25 mouse cellular contexts compared by ENCODE assay signal in genomic region chr2:84252076-84252475, GRCm38 (mm10).
DNase-seq lines count a peak whose midpoint lies in the region; ATAC-seq and TF ChIP-seq lines count a peak whose summit lies in the region.
"Had no signal": no experiment of that assay in that cellular context is flagged by ENCODE, and none has a peak within 500 bp of the region (broad histone marks: within the 10 kb centered on the region; RNA-seq: fewer than 3 reads in every experiment).

No protein-coding gene starts in this region.

- H3K79me2 ChIP-seq in MEL (ENCODE audit: control insufficient read depth, insufficient read depth, low read length, poor library complexity) = no peaks in the 10 kb centered on the region

- no peaks in the 10 kb centered on the region for H3K36me3 ChIP-seq in MEL (ENCODE audit: control insufficient read depth in 1 of 2, insufficient read depth in 2 of 2, low read length in 2 of 2)
- H3K36me3 ChIP-seq in forebrain, embryonic 10.5 days (replicated peaks) = no peaks in the 10 kb centered on the region
- no peaks in the 10 kb centered on the region for H3K36me3 ChIP-seq in embryonic facial prominence, embryonic 10.5 days (replicated peaks)
- no peaks in the 10 kb centered on the region for H3K36me3 ChIP-seq in midbrain, embryonic 15.5 days (replicated peaks)
- H3K36me3 ChIP-seq: embryonic facial prominence, embryonic 12.5 days; forebrain, embryonic 12.5 days; G1E had no signal

- no peaks in the 10 kb centered on the region for H3K4me1 ChIP-seq in MEL (ENCODE audit: control insufficient read depth in 1 of 2, insufficient read depth in 2 of 2, low read length in 2 of 2)
- H3K4me1 ChIP-seq in forebrain, embryonic 10.5 days = no peaks in the 10 kb centered on the region
- H3K4me1 ChIP-seq in embryonic facial prominence, embryonic 10.5 days = no peaks in the 10 kb centered on the region
- no peaks in the 10 kb centered on the region for H3K4me1 ChIP-seq in midbrain, embryonic 15.5 days
- H3K4me1 ChIP-seq: embryonic facial prominence, embryonic 12.5 days; forebrain, embryonic 12.5 days had no signal

- no peak for TF ChIP-seq POLR2A in MEL (IDR thresholded peaks at IDR 0.05; ENCODE audit: control insufficient read depth in 1 of 2, insufficient read depth in 1 of 2, low read depth in 1 of 2, low read length in 2 of 2, poor library complexity in 1 of 2)

- WGBS in forebrain, embryonic 10.5 days = 91% methylated on average over 1 of the region's 1 CpGs
- WGBS in embryonic facial prominence, embryonic 10.5 days = 92% methylated on average over 1 of the region's 1 CpGs
- WGBS in midbrain, embryonic 15.5 days = 92% methylated on average over 1 of the region's 1 CpGs

- no peak overlapping the region for H3K4me2 ChIP-seq in midbrain, embryonic 15.5 days
- H3K4me2 ChIP-seq: embryonic facial prominence, embryonic 12.5 days; forebrain, embryonic 12.5 days had no signal

- peak; percentile 76 for ATAC-seq in granulocyte monocyte progenitor cell, adult 5-6 weeks (replicated peaks; ENCODE audit: poor library complexity, severe bottlenecking)
- ATAC-seq in megakaryocyte, adult 5-6 weeks (ENCODE audit: poor library complexity, severe bottlenecking) = peak; percentile 79
- no peak for ATAC-seq in midbrain, embryonic 15.5 days (replicated peaks)
- ATAC-seq: CD4-positive, CD25-positive, alpha-beta regulatory T cell, adult 4 months; forebrain, embryonic 14.5 days; forebrain, embryonic 16.5 days had no signal

- TF ChIP-seq EP300 in MEL (IDR thresholded peaks at IDR 0.05; ENCODE audit: low read depth in 1 of 2, low read length in 2 of 2) = no peak

- H3K27ac ChIP-seq in MEL (ENCODE audit: control insufficient read depth, low read depth, low read length) = no peak overlapping the region
- H3K27ac ChIP-seq in forebrain, embryonic 10.5 days = no peak overlapping the region
- no peak overlapping the region for H3K27ac ChIP-seq in embryonic facial prominence, embryonic 10.5 days (replicated peaks)
- H3K27ac ChIP-seq in midbrain, embryonic 15.5 days = no peak overlapping the region
- H3K27ac ChIP-seq: embryonic facial prominence, embryonic 12.5 days; forebrain, embryonic 12.5 days had no signal

- no peaks in the 10 kb centered on the region for H3K27me3 ChIP-seq in MEL (ENCODE audit: control insufficient read depth in 1 of 2, insufficient read depth in 2 of 2, low read length in 2 of 2)
- no peaks in the 10 kb centered on the region for H3K27me3 ChIP-seq in forebrain, embryonic 10.5 days (ENCODE audit: poor library complexity, severe bottlenecking)
- no peaks in the 10 kb centered on the region for H3K27me3 ChIP-seq in embryonic facial prominence, embryonic 10.5 days (replicated peaks; ENCODE audit: low read depth, poor library complexity, severe bottlenecking)
- no peaks in the 10 kb centered on the region for H3K27me3 ChIP-seq in midbrain, embryonic 15.5 days (replicated peaks)
- H3K27me3 ChIP-seq: CH12.LX; embryonic facial prominence, embryonic 12.5 days; forebrain, embryonic 12.5 days had no signal

- no peak for TF ChIP-seq RAD21 in MEL (IDR thresholded peaks at IDR 0.05; ENCODE audit: low read depth, low read length)

- peak; percentile 35 for DNase-seq in 416B (ENCODE audit: low read depth)
- DNase-seq in MEL (ENCODE audit: low read depth, low spot score) = peak; percentile 3
- no peak for DNase-seq in forebrain, embryonic 10.5 days (ENCODE audit: extremely low spot score, low spot score)
- DNase-seq in adrenal gland, postnatal 14 days = no peak
- no peak for DNase-seq in embryonic facial prominence, embryonic 10.5 days (ENCODE audit: low spot score)
- DNase-seq: adrenal gland, adult 2 months; adrenal gland, postnatal 10 days; adrenal gland, postnatal 36 days; B cell, adult 2 months; cerebellum, adult 11-12 months; cerebellum, adult 2 months; cerebellum, adult 9-10 months; cerebellum, postnatal 10 days; cerebellum, postnatal 25 days; embryo, embryonic 11 days had no signal

- no peaks in the 10 kb centered on the region for H3K9me3 ChIP-seq in MEL (replicated peaks; ENCODE audit: insufficient read depth, low read length)
- H3K9me3 ChIP-seq in forebrain, embryonic 10.5 days = no peaks in the 10 kb centered on the region
- no peaks in the 10 kb centered on the region for H3K9me3 ChIP-seq in embryonic facial prominence, embryonic 10.5 days
- H3K9me3 ChIP-seq in midbrain, embryonic 15.5 days = no peaks in the 10 kb centered on the region
- H3K9me3 ChIP-seq: embryonic facial prominence, embryonic 12.5 days; forebrain, embryonic 12.5 days; G1E had no signal

- TF ChIP-seq CTCF in MEL (IDR thresholded peaks at IDR 0.05 in 2 of 3, conservative IDR thresholded peaks at IDR 0.05 in 1 of 3; ENCODE audit: control insufficient read depth in 1 of 3, insufficient read depth in 1 of 3, low read depth in 2 of 3, low read length in 3 of 3, poor library complexity in 1 of 3, severe bottlenecking in 1 of 3) = no peak

- no peak overlapping the region for H3K4me3 ChIP-seq in MEL (ENCODE audit: control insufficient read depth in 1 of 2, insufficient read depth in 1 of 2, low read depth in 2 of 2, low read length in 2 of 2)
- H3K4me3 ChIP-seq in forebrain, embryonic 10.5 days = no peak overlapping the region
- no peak overlapping the region for H3K4me3 ChIP-seq in embryonic facial prominence, embryonic 10.5 days
- H3K4me3 ChIP-seq in midbrain, embryonic 15.5 days = no peak overlapping the region
- H3K4me3 ChIP-seq: embryonic facial prominence, embryonic 12.5 days; forebrain, embryonic 12.5 days had no signal

- H3K9ac ChIP-seq in MEL (ENCODE audit: control insufficient read depth, low read depth, low read length, poor library complexity, severe bottlenecking) = no peak overlapping the region
- H3K9ac ChIP-seq in midbrain, embryonic 15.5 days = no peak overlapping the region
- H3K9ac ChIP-seq: embryonic facial prominence, embryonic 12.5 days; forebrain, embryonic 12.5 days had no signal

TF ChIP-seq in MEL, 35 proteins besides CTCF, POLR2A, EP300 and RAD21:
- TF ChIP-seq MAFK (IDR thresholded peaks at IDR 0.05; ENCODE audit: borderline replicate concordance, low read depth, low read length) = no peak

Comparison
In these comparisons a context has a peak if more than half of its experiments do, and no peak if none do; other contexts are left out.
1. DNase-seq: peak in 416B (single experiment) and MEL (single experiment); none in forebrain, embryonic 10.5 days (single experiment), adrenal gland, postnatal 14 days (single experiment) and embryonic facial prominence, embryonic 10.5 days (single experiment).